Mouse (Mus musculus): ENCODE results near the gene Sat1.
"Not testable (repeated sequence)": the region's sequence is repeated elsewhere in the genome, so short reads cannot be mapped to it uniquely, and the experiment has no call there.

Gene Sat1

DNA sequence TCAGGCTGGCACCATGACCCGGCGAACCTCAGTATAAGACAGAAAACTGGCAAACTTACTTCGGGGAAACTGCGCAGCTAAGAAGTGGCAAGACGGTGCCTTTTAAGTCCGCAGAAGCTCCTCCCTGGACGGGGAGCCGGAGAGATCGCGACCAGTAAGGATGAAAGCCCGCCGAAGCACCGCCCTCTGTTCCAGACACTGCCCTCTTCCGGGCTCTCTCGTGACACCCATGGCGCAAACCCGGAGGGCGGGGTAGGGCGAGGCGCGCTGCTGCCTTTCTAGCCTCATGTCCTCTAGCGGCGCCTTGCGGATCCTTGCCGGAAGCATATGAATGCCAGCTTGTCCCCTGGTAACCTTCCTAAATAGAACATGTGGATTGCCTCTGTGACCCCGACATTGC is at the start of gene Sat1:
Sat1 (minus strand) TSS at position 179 of the 400 bp plus-strand sequence.
- DNase-seq (ENCODE audit: low spot score in 2 of 2): peak; percentile 76 to 78

DNA sequence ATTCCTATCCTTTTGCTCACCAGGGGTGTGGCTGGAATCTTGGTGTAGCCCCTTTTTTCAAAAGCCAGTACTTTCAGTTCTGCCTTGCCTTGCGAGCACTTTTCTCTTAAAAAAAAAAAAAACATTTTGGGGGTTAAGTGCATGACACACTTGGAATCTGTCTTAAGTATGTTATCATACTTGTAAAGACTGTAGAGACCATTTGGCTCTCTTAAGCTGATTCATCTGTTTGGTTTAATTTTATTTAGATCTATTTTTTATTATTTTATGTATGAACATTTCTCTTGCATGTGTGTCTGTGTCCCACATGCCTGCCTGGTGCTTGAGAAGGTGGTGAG is 46.6 kb upstream of the Sat1 start:
- DNase-seq (ENCODE audit: low spot score in 2 of 2): no peak

DNA sequence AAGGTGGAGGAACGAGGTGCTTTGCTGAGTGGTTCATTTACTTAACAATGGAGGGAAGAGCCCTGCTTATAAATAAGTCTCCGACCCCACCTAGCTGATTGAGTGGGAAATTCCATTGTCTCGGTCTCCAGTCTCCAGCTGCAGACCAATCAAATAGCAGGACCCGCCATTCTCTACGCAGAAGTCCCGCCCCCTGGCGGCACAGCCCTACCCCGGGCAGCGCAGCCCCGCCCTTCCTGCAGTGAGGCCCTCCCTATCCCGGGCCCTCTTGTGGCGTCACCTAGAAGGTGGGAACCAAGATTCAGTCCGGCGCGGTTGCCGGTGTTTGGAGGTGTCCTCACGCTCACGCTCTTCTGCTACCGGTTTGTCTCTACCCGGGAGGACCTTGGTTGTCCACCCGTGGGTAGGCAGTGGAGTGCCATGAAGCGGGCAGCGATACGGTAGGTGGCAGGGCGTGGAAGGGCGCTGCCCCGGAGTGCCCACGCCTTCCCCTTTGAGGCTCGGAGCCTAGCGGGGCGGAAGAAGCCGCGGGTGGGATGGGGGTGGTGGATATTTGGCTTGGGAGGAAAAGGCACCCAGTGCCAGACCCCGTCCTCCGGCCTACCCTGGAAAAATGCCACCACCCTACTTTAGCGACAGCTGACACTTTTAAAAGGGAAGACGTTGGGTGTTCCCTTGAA is 46.1 kb upstream of the Sat1 start, which contains the start of gene Acot9:
Acot9 (plus strand) TSS at position 209 of the 680 bp plus-strand sequence.
- DNase-seq (ENCODE audit: low spot score in 2 of 2): peak; percentile 71 to 80

DNA sequence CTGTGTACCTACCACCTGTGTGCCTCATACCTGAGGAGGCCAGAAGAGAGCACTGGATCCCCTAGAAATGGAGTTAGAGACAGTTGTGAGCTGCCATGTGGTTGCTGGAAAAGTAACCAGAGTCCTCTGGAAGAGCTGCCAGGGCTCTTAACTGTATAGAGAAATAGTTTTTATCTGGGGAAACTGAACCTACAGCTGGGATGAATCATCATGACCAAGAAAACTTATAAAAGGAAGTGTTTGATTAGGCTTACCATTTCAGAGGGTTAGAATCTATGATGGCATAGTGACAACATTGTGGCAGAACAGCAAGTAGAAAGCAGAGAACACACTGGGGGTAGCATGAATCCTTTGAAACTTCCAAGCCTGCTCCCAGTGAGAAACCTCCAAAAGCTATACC is 40.6 kb upstream of the Sat1 start:
- DNase-seq (ENCODE audit: low spot score in 2 of 2): no peak

DNA sequence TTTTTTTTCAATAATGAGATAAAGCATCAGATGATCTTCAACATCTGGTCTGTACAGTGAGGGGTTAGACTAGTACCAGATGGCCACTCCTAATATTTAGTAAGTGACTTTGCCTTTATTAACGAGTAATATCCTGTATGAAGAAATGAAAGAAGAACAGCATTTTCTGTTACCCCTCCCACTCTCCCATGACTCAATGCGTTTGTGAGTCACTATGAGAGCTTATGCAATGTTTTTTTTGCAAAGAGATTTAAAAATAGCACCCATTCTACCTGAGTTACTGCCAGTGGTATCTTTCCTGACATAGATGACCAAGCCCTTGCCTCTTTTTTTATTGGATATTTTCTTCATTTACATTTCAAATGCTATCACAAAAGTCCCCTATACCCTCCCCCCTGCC is 2.0 kb upstream of the Sat1 start:
- no peak for DNase-seq (ENCODE audit: low spot score in 2 of 2)

DNA sequence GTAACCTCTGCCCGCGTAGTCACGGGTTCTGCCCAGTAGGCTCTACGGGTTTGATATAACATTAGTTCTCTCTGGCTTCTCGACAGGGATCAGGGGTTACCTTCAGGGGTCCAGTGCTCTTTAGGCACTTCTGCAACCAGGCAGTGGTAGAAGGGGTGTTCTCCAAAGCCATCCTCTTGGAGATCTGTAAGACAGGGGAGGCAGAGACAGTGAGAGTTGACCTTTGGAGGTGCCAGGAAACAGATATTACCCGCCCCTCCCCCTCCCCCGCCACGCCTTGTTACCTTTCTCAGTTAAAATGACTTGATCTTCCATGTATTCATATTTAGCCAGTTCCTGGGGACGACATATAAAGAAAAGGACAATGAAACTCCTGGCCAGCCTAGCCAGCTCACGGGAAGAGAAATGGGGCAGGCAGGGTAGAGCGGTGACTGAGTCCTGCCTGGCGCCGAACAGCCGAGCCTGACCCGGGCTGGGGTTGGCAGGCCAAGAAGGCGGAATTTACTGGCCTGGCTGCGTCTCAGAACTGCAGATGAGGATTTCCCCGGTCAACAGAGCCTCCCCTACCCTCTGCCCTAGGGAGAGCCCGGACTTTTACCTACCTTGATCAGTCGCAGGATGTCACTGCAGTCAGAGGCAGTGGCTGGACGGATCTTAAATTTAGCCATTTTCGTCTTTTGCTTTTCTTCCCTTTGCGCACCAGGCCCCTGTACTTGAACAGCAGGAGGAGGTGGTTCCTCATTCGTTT is 574 bp downstream of the Sat1 start:
- peak in 1 of 2 experiments; percentile 7 for DNase-seq (ENCODE audit: low spot score in 2 of 2)

DNA sequence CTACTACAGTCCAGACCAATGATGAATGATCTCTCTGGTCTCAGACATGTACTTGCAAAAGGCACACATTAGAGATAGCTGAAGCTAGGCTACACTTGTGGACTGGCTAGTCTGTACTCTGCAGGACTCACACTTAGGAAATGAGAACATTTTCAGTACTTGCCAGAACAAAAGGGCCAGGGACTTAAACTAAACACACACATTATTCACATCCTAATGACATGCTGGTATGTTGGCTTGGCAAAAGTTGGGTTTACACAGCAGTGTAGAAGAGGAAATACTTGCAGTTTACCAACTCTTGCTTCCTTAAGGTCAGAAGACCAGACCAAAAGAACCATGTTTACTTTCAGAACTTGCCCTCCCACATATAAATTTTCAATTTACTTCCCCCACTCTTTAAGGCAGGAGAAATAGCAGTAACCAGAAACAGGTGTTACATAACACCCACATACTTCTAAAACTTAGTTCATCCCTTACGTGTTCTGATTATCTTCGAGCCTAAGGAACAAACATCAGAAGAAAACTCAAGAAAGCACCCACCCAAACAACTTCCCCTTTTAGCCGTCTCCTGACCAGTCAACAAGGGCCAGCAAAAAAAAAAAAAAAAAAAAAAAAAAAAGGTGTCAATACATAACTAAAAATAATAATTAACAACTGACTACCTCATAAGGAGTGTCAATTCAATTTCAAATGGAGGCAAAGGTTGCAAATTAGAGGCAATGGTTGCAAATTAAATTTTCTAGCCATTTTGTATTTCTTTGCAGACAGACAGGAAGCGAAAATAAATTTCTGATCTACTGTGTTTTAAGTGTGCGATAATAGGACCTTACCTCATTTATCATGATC is 1.7 kb downstream of the Sat1 start:
- no peak for DNase-seq (ENCODE audit: low spot score in 2 of 2)

DNA sequence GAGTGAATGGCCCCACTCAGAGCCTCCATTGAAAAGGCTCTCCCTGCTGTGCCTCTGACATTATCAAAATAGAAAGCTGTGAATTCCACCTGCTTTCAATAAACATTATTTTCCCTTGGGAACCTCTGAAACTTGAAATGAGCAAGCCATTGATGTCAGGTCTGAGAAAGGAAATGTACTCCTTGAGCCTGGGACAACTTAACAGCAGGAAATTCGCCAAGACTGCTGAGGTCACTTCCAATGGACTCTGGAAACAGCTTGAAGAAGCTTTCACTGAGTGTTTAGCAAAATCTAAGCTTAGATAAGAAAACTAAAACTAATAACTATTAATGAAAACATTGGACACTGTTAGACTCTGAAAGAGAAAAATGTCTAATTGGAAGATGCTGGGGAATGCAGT is 7.6 kb downstream of the Sat1 start:
- no peak for DNase-seq (ENCODE audit: low spot score in 2 of 2)

DNA sequence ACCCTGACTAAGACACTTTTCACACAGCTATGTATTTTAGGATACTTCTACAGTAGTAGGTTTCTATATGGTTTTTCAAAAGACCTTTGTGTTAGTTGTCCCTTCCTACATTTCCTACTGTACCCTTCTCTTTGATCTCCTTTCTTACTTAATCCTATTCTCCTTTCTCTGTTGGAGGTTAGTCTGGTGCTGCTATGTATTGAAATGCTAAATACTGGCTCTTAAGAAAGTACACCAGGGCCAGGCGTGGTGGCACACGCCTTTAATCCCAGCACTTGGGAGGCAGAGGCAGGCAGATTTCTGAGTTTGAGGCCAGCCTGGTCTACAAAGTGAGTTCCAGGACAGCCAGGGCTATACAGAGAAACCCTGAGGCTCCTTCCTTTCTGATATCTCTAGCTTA is 10.8 kb downstream of the Sat1 start:
- DNase-seq (ENCODE audit: low spot score in 2 of 2): not testable (repeated sequence)

DNA sequence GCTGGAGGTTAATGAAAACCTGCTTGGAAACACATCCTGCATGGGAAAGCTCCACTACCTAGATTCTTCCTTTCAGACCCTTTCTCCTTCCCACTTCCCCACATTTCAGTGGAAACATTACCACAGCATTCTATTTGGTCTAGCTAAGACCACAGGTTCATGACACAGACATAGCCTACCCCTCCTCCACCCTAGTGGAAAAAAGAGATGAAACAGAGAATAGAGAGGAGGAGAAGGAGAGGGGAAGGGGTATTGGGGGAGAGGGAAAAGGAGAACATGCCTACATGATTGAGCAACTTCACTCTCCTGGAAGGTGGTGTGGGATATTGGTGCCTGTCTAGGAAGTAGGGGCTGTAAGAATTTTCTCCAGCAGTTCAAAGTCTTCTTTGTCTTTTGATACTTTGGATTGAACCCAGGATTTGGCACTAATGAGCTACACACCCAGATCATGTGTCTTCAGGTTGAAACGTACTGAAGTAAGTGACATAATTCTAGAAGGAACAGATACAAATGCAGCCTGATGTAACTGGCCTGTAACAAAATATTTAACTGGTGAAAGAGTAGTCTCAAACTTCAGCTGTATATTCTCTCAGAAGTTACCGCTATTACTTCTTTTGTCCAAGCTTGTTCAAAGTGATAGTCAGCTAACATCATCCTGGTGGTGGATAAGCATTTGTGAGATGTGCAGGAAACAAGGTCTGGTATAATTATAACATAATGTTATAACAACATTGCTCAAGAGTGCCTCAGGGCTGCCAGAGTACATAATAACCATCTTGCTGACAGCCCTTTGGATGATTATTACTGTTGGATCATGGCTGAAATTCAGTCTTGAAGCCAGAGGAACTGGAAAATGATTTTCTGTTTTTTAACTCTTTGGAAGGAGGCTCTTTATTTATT is 13.6 kb downstream of the Sat1 start:
- DNase-seq (ENCODE audit: low spot score in 2 of 2): no peak

DNA sequence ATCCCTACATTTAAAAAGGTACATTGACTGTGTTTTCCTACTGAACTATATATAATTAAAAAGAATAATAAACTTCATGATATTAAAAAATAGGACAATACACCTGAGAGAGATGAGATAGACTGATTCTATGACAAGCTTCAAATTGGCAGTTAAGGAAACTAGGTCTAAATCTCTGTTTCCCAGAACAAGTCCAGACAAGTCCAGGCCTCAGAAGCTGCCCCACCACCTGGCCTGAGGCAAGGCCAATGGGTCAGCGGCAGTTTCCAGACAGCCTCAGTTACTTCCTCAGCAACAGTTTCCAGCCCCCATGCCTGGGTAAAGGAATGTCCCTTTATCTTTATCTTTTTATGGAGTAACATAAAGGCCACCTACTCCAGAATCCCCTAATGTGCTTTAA is 14.4 kb downstream of the Sat1 start:
- DNase-seq (ENCODE audit: low spot score in 2 of 2): no peak

DNA sequence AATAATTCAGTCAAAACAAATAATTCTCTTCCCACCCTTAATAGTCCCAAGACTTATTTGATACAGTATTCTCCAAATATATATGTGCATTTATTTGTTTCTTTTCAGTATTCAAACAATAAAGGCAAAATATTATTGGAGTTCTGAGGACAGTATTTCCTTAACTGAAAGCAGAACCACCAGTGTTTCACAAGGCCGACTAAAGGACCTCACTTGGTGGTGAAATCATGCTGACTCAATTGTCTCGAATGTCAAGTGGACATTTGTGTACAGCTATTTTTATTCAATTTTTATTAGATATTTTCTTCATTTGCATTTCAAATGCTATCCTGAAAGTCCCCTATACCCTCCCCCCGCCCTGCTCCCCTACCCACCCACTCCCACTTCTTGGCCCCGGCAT is 21.3 kb downstream of the Sat1 start:
- DNase-seq (ENCODE audit: low spot score in 2 of 2): no peak

DNA sequence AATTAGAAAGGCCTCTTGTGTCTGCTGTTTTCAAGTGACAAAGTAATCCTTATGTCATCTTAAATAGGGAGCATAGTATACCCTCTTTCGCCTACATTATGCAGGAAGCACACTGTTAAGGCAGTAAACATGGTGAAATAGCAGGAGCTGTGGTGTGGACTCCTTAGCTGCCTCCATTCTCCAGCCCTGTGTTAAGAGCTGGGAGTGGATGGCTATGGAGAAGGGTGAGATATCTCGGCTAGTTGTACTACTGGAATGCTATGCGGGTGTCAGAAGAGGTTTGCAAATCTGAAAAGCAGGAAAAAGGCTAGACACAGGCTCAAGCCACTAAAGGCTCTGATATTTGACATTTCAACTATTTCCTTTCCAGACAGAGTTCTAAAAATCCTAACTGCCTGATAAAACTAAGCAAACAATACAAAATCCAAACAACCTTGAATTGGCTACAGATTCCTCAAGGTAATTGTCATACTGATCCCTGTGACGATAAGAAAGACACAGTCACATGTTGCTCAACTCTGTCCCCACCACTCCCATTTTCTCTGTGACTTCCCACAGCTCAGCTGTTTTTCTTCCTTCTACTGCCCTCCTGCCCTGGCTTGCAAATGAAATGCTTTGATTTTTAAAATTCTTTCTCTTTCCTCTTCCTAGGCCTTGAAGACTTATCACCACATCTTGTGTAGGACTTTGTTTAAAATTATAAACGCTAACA is 22.4 kb downstream of the Sat1 start:
- DNase-seq (ENCODE audit: low spot score in 2 of 2): no peak

DNA sequence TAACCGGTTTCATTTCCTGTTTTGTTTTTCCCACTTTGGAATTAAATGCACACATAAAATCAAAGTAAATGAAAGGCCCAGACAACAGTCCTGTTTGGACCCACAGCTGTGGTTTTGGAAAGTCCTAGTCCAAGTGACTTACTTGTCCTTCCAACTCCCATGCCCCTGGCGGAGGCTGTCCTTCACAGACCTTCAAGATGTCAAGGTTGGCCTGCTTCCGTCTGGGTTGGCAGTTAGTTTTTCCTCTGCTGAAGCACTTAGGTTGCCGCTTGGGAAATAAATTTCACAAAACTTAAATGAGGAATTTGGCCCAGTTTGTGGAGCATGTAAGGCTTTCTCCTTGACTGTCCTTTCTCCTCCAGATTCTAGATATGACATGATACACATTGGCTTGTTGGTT is 24.3 kb downstream of the Sat1 start:
- DNase-seq (ENCODE audit: low spot score in 2 of 2): no peak

DNA sequence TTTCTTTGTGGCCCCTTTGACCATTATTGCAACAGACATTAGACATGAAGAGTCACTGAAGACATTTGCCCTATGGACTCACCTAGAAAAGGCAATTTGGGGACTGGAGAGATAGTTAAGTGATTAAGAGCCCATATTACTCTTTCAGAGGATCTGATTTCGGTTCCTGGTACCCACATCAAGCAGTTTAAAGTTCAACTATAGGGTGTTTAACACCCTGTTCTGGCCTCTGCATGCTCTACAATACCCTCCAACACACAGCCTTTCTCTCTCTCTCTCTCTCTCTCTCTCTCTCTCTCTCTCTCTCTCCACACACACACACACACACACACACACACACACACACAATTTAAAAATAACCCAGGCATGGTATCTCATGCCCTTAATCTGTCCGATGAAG is 38.6 kb downstream of the Sat1 start:
- DNase-seq (ENCODE audit: low spot score in 2 of 2): no peak

DNA sequence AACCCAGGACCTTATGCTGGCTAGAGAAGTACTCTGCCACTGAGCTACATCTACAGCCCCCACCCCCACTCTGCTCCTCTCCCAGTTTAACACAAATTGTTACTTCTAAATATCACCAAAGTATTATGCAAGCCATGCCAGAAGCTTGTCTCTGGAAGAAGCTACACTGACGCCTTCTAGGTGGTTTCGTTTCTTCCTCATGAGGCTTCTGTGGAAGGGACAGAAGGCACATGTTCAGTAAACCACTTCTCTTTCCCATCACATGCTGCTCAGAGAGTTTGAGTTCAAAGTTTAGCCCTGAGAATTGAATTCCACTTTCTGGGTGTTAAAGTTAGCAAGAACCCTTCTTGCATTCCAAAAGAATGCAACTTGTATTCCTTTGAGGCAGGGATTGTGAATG is 39.0 kb downstream of the Sat1 start:
- DNase-seq (ENCODE audit: low spot score in 2 of 2): no peak

DNA sequence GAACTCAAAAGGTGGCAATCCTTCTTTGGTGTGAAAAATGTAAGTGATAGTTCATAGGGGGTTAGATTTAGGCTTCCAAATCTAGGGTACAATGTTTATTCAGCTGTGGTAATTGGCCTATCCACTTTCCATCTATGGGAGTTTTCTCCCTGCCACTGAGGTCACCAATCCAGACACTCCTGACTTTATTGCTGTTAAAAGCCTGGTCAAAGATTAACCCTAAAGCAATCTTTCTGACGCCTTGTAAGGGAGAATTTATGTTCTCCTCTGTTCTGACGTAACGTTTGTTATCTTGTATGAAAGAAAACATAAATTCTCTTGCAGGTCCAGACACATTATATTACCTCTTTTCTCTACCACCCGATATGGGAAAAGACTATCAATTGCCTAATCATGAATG is 40.7 kb downstream of the Sat1 start:
- DNase-seq (ENCODE audit: low spot score in 2 of 2): no peak

DNA sequence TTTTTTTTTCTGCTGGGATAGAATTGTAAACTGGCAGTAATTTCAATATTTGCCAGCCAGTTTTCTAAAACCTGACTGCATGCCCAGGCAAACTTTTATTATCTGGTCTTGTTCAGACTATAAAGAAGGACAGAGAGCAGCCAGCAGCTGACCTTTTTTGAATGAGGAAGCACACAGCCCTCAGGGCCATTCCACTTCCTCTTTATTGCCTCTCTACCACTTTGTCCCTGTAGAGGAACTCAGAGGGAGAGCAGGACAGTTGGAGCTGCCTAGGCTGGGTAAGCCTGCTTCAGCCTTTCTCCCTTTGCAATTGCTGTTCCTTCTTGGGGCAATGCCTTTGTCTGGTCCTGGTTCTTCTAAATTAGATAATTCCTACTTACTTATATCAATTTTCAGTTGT is 43.9 kb downstream of the Sat1 start:
- DNase-seq (ENCODE audit: low spot score in 2 of 2): no peak

DNA sequence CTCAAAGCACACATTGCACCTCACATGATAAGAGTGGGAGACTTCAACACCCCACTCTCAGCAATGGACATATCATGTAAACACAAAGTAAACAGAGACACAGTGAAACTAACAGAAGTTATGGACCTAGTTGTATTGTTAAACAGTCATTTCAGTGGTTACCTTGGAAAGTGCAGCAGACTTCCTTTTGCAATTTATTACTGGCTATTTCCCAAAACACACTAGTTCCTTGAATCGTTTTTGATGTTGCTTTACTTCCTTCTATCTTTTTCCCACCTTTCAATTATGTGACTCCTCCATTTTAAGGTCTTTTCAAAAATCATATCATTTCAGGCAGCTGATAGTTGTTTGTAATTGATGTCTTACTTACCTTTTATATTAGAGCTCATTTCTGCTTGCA is 44.5 kb downstream of the Sat1 start:
- DNase-seq (ENCODE audit: low spot score in 2 of 2): no peak

DNA sequence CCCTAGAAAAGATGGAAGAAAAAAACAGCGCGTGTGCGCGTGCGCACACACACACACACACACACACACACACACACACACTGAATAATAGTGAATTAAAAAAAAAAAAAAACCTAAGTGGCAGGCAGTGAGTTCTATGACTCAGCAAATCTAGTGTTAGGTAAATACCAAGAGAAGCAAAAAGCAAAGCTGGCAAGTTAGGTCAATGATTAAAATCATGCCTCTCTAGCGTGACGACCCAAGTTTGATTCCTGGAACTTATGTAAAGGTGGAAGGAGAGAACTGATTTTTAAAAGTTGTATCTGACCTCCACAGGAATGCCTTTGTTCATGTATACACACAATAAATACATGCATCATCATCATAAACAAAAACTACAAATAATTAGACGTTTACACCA is 46.4 kb downstream of the Sat1 start:
- no peak for DNase-seq (ENCODE audit: low spot score in 2 of 2)

DNA sequence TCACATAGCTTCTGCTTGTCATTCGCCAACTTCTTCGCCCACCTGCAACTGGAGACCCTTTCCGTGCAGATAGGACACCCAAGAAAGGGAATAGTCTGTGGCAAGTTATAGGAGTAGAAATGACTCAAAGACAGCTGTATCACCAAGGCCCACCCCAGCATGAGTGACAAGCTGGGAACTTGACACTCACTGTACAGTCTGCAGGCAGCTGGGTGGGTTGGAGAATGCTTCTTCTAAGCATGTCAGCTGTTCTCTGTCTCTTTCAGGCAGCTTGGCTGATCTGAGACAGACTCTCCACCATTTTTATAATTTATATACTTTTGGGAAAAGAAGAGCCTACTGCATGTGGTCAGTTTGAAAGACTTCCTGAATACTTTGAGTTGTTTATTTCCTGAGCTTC is 48.6 kb downstream of the Sat1 start:
- no peak for DNase-seq (ENCODE audit: low spot score in 2 of 2)
